ENCODE assay signal across 9 mouse cellular contexts in genomic region chr5:89679871-89680536, GRCm38 (mm10).
A peak's percentile ranks its signal among the peaks of the same experiment; 100 is the strongest.
DNase-seq lines count a peak whose midpoint lies in the region; TF ChIP-seq lines count a peak whose summit lies in the region.
"Had no signal": no experiment of that assay in that cellular context is flagged by ENCODE, and none has a peak within 500 bp of the region (broad histone marks: within the 10 kb centered on the region; RNA-seq: fewer than 3 reads in every experiment).

No protein-coding gene starts in this region.

- no peak overlapping the region for H3K4me3 ChIP-seq in gastrocnemius, adult 2 months
- H3K4me3 ChIP-seq: limb, embryonic 12.5 days had no signal

- H3K27ac ChIP-seq in gastrocnemius, adult 2 months = no peak overlapping the region
- H3K27ac ChIP-seq: limb, embryonic 12.5 days had no signal

- DNase-seq in gastrocnemius, adult 2 months = no peak
- no peak for DNase-seq in gastrocnemius, postnatal 25 days
- peak; percentile 27 for DNase-seq in right cerebral cortex, adult 18-20 months
- DNase-seq in right cerebral cortex, postnatal 25 days = no peak
- peak; percentile 22 for DNase-seq in brain, embryonic 18.5 days (ENCODE audit: low read depth, low spot score)
- DNase-seq in induced T-regulatory cell, adult 2 months (ENCODE audit: low read depth) = peak; percentile 72
- peak; percentile 83 for DNase-seq in lung, postnatal 36 days
- no peak for DNase-seq in ovary, postnatal 10 days (ENCODE audit: low spot score)

- peak; percentile 71 for TF ChIP-seq CTCF in gastrocnemius, adult 2 months (IDR thresholded peaks at IDR 0.05)

- intact Hi-C loops in gastrocnemius, adult 2 months (cut with DNase I) = no loop called here

Comparison
In these comparisons a context has a peak if more than half of its experiments do, and no peak if none do; other contexts are left out.
1. DNase-seq: peak in right cerebral cortex, adult 18-20 months (single experiment), brain, embryonic 18.5 days (single experiment), induced T-regulatory cell, adult 2 months (single experiment) and lung, postnatal 36 days (single experiment); none in gastrocnemius, adult 2 months (single experiment), gastrocnemius, postnatal 25 days (single experiment), right cerebral cortex, postnatal 25 days (single experiment) and ovary, postnatal 10 days (single experiment).